Mouse (Mus musculus): Measurements from ENCODE around the gene Pdzd2.

GRCm38 (mm10) chr15:12539618-12540302, 200.0 kb downstream of the Pdzd2 start:
- no peak for TF ChIP-seq POLR2A (IDR thresholded peaks at IDR 0.05; ENCODE audit: extremely low read depth, insufficient read depth, low read length)
- no peak for TF ChIP-seq CTCF (IDR thresholded peaks at IDR 0.05; ENCODE audit: extremely low read depth, insufficient read depth, low read length)
